Mouse (Mus musculus) cortical plate, adult 2 months (tissue): ENCODE measurements around the gene Ctse.

Experiments used
- CTCF ChIP-seq: fragments of 200-500 bp; IDR thresholded peaks from 2 replicates; pipeline ENCODE4 v1.5.1; 2011; ENCODE audit warnings: mild to moderate bottlenecking, control low read depth, low read length; ENCODE audit not compliant: insufficient read depth; ENCODE audit errors: extremely low read depth
- POLR2A ChIP-seq: fragments of 200-500 bp; IDR thresholded peaks from 2 replicates; pipeline ENCODE4 v1.6.1; 2011; ENCODE audit warnings: mild to moderate bottlenecking, low read length, control low read depth; ENCODE audit not compliant: insufficient read depth; ENCODE audit errors: extremely low read depth

DNA sequence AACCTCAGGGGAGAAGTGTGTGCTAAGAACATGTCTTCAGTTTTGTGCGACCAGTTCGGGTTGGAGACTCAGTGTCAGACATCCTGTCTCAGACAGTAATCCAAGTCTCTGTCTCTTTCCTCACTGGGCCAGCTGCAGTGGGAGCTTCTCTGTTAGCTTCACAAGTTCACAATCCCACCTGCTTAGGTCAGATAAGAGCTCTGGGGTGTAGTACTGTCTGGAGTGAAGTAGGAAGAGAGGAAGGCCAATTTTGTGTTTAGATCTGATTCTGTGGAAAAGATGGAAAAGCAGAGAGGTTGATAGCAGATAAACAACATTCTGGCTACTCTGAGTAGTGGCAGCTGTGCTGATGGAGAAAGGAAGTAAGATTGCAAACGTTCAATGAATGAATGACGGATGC, 61.5 kb downstream of the Ctse start:
- TF ChIP-seq POLR2A (no peak), CTCF (no peak)
